Mouse (Mus musculus) G1E (cell line): ENCODE data around the gene Aagab. TPM values are rescaled to one million over a fixed set of nuclear protein-coding genes. Genes with fewer than 3 reads are reported as not detected.

Experiments
- ATAC-seq: 2 replicates; pipeline ENCODE4 v1.8.0; 2016; ENCODE audit warnings: mild to moderate bottlenecking; ENCODE audit not compliant: insufficient number of reproducible peaks, poor library complexity, low FRiP score, severe bottlenecking; ENCODE audit errors: extremely low read depth
- DNase-seq: peaks from one replicate; pipeline ENCODE4 v3.0.0; 2012; ENCODE audit warnings: low spot score
- H3K27me3 ChIP-seq: 2 replicates; pipeline ENCODE4 v1.6.1; 2012; ENCODE audit warnings: mild to moderate bottlenecking, low read length, inconsistent platforms; ENCODE audit not compliant: insufficient read depth
- H3K36me3 ChIP-seq: replicated peaks from 2 replicates; pipeline ENCODE3; 2012; ENCODE audit warnings: mild to moderate bottlenecking, inconsistent platforms
- H3K4me1 ChIP-seq: 2 replicates; pipeline ENCODE4 v1.6.1; 2012; ENCODE audit warnings: low read depth, low read length, inconsistent platforms, mixed read lengths; ENCODE audit not compliant: insufficient read depth
- H3K4me3 ChIP-seq: 2 replicates; pipeline ENCODE4 v1.5.1; 2012; ENCODE audit warnings: low read depth, mild to moderate bottlenecking, inconsistent platforms, low read length, moderate library complexity, mixed read lengths
- H3K9me3 ChIP-seq: replicated peaks from 2 replicates; pipeline ENCODE4 v1.6.1; 2012; ENCODE audit warnings: inconsistent platforms
- CTCF ChIP-seq: IDR thresholded peaks from 2 replicates; pipeline ENCODE4 v1.5.1; 2012; ENCODE audit warnings: low read depth, low read length, inconsistent platforms, mixed read lengths
- GATA1 ChIP-seq: IDR thresholded peaks from 2 replicates; pipeline ENCODE4 v1.6.1; 2012; ENCODE audit warnings: borderline replicate concordance, low read length, inconsistent platforms, mixed read lengths
- GATA2 ChIP-seq: IDR thresholded peaks from 2 replicates; pipeline ENCODE4 v1.6.1; 2012; ENCODE audit warnings: low read depth, low read length, inconsistent platforms, borderline replicate concordance
- POLR2AphosphoS5 ChIP-seq: IDR thresholded peaks from 2 replicates; pipeline ENCODE4 v1.6.1; 2012; ENCODE audit warnings: low read depth, low read length, inconsistent platforms; ENCODE audit not compliant: insufficient replicate concordance
- TAL1 ChIP-seq: conservative IDR thresholded peaks from 2 replicates; pipeline ENCODE4 v1.6.1; 2012; ENCODE audit warnings: low read depth, low read length, inconsistent platforms, mixed read lengths
- polyA plus RNA-seq: library from polyadenylated mRNA; stranded (reverse); fragments of >175 nt; gene quantifications from 2 replicates; pipeline ENCODE4 v1.2.3, GENCODE M21; 2012
- total RNA-seq, 2 experiments: library from RNA; stranded (forward) in 1 of 2; stranded (reverse) in 1 of 2; fragments of 200-1000 nt in 1 of 2; fragments of >200 nt in 1 of 2; fragmentation: Nextera tagmentation in 1 of 2; gene quantifications; 2 replicates each; pipeline ENCODE4 v1.2.3; 2014 to 2017

Gene Aagab
- total and polyA plus RNA-seq, 3 experiments, result 5.0 to 27.5 (median 16.9) TPM

- Histone ChIP-seq H3K4me1 (peaks cover 24% of the 10 kb centered on the region; the same call in 1 of the 2 replicates), H3K27me3 (no peaks in the 10 kb centered on the region), H3K9me3 (no peaks in the 10 kb centered on the region), H3K4me3 (no peak overlapping the region), H3K36me3 (peaks cover 70% of the 10 kb centered on the region)
- ATAC-seq, result no peak
- TF ChIP-seq GATA2, result no peak
- TF ChIP-seq TAL1, result no peak
- no peak for TF ChIP-seq POLR2AphosphoS5
- TF ChIP-seq CTCF, result no peak
- no peak for TF ChIP-seq GATA1
- no peak for DNase-seq
These were observed 7.3 kb downstream of the Aagab start for GRCm38 (mm10) chr9:63609776-63610175.

- Histone ChIP-seq H3K4me3 (no peak overlapping the region), H3K9me3 (no peaks in the 10 kb centered on the region), H3K36me3 (peaks cover 73% of the 10 kb centered on the region), H3K4me1 (peaks cover 27% of the 10 kb centered on the region; the same call in 1 of the 2 replicates), H3K27me3 (no peaks in the 10 kb centered on the region)
- DNase-seq (no peak), ATAC-seq (no peak)
- no peak for TF ChIP-seq GATA1
- no peak for TF ChIP-seq GATA2
- no peak for TF ChIP-seq CTCF
- TF ChIP-seq TAL1, result no peak
- no peak for TF ChIP-seq POLR2AphosphoS5
These were observed 7.8 kb downstream of the Aagab start for GRCm38 (mm10) chr9:63610231-63610630.

GRCm38 (mm10) chr9:63610841-63611366 lies 8.4 kb downstream of the Aagab start:
- DNase-seq (no peak), ATAC-seq (no peak)
- TF ChIP-seq GATA2 (no peak), POLR2AphosphoS5 (no peak), GATA1 (no peak), CTCF (no peak), TAL1 (no peak)
- Histone ChIP-seq H3K9me3 (no peaks in the 10 kb centered on the region), H3K27me3 (no peaks in the 10 kb centered on the region), H3K4me1 (peaks cover 24% of the 10 kb centered on the region; the same call in 1 of the 2 replicates), H3K36me3 (peaks cover 70% of the 10 kb centered on the region), H3K4me3 (no peak overlapping the region)

- no peaks in the 10 kb centered on the region for H3K27me3 ChIP-seq
- TF ChIP-seq GATA1, result no peak
- TF ChIP-seq CTCF, result no peak
- no peak for TF ChIP-seq GATA2
- TF ChIP-seq TAL1, result no peak
- no peak for TF ChIP-seq POLR2AphosphoS5
- H3K4me1 ChIP-seq, result peaks cover 22% of the 10 kb centered on the region; the same call in 1 of the 2 replicates
- ATAC-seq (no peak), DNase-seq (no peak)
- peaks cover 74% of the 10 kb centered on the region for H3K36me3 ChIP-seq
- no peak overlapping the region for H3K4me3 ChIP-seq
- H3K9me3 ChIP-seq, result no peaks in the 10 kb centered on the region
These were observed 9.5 kb downstream of the Aagab start for GRCm38 (mm10) chr9:63611967-63612366.

- H3K27me3 ChIP-seq, result no peaks in the 10 kb centered on the region
- H3K4me3 ChIP-seq, result no peak overlapping the region
- H3K4me1 ChIP-seq, result peaks cover 22% of the 10 kb centered on the region; the same call in 1 of the 2 replicates
- no peaks in the 10 kb centered on the region for H3K9me3 ChIP-seq
- DNase-seq (no peak), ATAC-seq (no peak)
- peaks cover 78% of the 10 kb centered on the region for H3K36me3 ChIP-seq
- TF ChIP-seq TAL1 (no peak), GATA1 (no peak), POLR2AphosphoS5 (no peak), CTCF (no peak), GATA2 (no peak)
These were observed 10.4 kb downstream of the Aagab start for GRCm38 (mm10) chr9:63612565-63613515.

GRCm38 (mm10) chr9:63613569-63613968 lies 11.1 kb downstream of the Aagab start:
- no peak for TF ChIP-seq TAL1
- no peak overlapping the region for H3K4me3 ChIP-seq
- DNase-seq (no peak), ATAC-seq (no peak)
- peaks cover 22% of the 10 kb centered on the region; the same call in 1 of the 2 replicates for H3K4me1 ChIP-seq
- no peaks in the 10 kb centered on the region for H3K9me3 ChIP-seq
- no peaks in the 10 kb centered on the region for H3K27me3 ChIP-seq
- peaks cover 78% of the 10 kb centered on the region for H3K36me3 ChIP-seq
